Mouse (Mus musculus) kidney, embryonic 16.5 days (tissue): ENCODE results near the gene Isg15. TPM values are rescaled to one million over a fixed set of nuclear protein-coding genes. Genes with fewer than 3 reads are reported as not detected.

Source experiments
- ATAC-seq: fragments of 200-750 bp; cut with Nextera tagmentation; 2 replicates; pipeline ENCODE4 v1.8.0; 2017; ENCODE audit warnings: moderate TSS enrichment; ENCODE audit not compliant: low FRiP score, low TSS enrichment
- H3K27ac ChIP-seq: fragments of 300-500 bp; sonication (generic); 2 replicates; pipeline ENCODE4 v1.5.1; 2014; ENCODE audit warnings: low read length
- H3K27me3 ChIP-seq: fragments of 300-500 bp; sonication (generic); 2 replicates; pipeline ENCODE4 v1.6.1; 2014; ENCODE audit warnings: low read length, control low read depth, mixed read lengths; ENCODE audit not compliant: insufficient read depth
- H3K36me3 ChIP-seq: fragments of 300-500 bp; sonication (generic); 2 replicates; pipeline ENCODE4 v1.6.1; 2014; ENCODE audit warnings: low read length, control low read depth, mixed read lengths; ENCODE audit not compliant: insufficient read depth
- H3K4me1 ChIP-seq: fragments of 300-500 bp; sonication (generic); 2 replicates; pipeline ENCODE4 v1.6.1; 2014; ENCODE audit warnings: low read length, control low read depth, mixed read lengths; ENCODE audit not compliant: insufficient read depth
- H3K4me2 ChIP-seq: fragments of 300-500 bp; sonication (generic); replicated peaks from 2 replicates; pipeline ENCODE4 v1.6.1; 2014; ENCODE audit warnings: low read depth, low read length
- H3K4me3 ChIP-seq: fragments of 300-500 bp; sonication (generic); 2 replicates; pipeline ENCODE4 v1.5.1; 2014; ENCODE audit warnings: mild to moderate bottlenecking, low read length
- H3K9ac ChIP-seq: fragments of 300-500 bp; sonication (generic); replicated peaks from 2 replicates; pipeline ENCODE4 v1.6.1; 2014; ENCODE audit warnings: low read length
- H3K9me3 ChIP-seq: fragments of 300-500 bp; sonication (generic); 2 replicates; pipeline ENCODE4 v1.6.1; 2016; ENCODE audit warnings: low read length, control low read depth
- WGBS: fragments of 180-500 bp; shearing (Covaris S2); extraction: QIAGEN DNeasy Blood & Tissue Kit; methylation state at CpG from one replicate; pipeline ENCODE4 v1.1.7; 2014; 5-methylcytosine and 5-hydroxymethylcytosine counted together
- polyA plus RNA-seq: library from polyadenylated mRNA; unstranded; fragments of >200 nt; fragmentation: Nextera tagmentation; extraction: Ambion mirVana; gene quantifications from 2 replicates; pipeline ENCODE4 v1.2.1, GENCODE M21; 2015

Isg15 gene
- 2.2 and 2.8 TPM in 2 replicates for polyA plus RNA-seq

DNA sequence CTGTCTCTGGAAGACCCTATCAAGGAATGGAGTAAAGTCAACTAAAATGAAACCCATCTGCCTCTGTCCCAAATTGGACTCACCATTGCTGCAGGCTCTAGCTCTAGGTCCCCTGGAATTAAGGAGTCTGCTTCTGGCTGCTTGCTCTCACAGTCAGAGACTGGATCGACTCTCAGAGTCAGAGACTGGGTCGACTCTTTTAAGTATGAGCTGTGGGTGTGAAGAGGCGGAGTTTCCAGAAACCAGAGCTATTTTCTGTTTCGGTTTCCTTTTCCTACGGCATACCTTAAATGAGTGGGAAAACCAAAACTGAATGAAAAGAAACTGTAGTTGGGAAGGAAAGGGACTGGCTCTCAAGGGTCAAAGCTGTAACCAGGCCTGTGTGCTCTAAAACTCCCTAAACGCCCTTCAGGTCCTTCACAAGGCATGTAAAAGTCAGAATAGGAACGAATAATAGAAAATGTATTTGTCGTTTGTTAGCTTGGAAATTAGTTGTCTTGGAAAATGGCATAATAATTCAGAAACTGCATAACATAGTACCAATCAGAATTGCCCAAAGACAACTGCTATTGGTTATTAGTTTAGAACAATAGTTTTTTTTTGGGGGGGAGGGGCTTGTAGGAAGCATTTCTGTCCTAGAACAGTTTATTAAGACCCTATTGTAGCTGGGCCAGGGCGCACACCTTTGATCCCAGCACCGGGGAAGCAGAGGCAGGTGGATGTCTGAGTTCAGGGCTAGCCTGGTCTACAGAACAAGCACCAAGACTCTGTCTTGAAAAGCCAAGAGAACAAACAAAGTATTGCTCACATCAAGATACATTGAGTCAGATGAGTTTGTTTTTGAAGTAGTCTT lies at the start of gene Isg15:
Gene Isg15 (minus strand): TSS at position 196 of the 853 bp plus-strand sequence.
- Histone ChIP-seq H3K4me1 (peaks cover 27% of the 10 kb centered on the region), H3K4me2 (0 out of 2 replicates have a peak within 1 kb of the TSS, but pooled peaks have one; percentile 19), H3K4me3 (no peak within 1 kb of the TSS), H3K27me3 (peaks cover 9% of the 10 kb centered on the region; the same call in 1 of the 2 replicates), H3K9me3 (no peaks in the 10 kb centered on the region), H3K36me3 (no peaks in the 10 kb centered on the region), H3K27ac (no peak within 1 kb of the TSS; the same call in 1 of the 2 replicates), H3K9ac (no peak within 1 kb of the TSS)
- no peak for ATAC-seq
- WGBS = 57% methylated on average over 10 of the region's 10 CpGs

DNA sequence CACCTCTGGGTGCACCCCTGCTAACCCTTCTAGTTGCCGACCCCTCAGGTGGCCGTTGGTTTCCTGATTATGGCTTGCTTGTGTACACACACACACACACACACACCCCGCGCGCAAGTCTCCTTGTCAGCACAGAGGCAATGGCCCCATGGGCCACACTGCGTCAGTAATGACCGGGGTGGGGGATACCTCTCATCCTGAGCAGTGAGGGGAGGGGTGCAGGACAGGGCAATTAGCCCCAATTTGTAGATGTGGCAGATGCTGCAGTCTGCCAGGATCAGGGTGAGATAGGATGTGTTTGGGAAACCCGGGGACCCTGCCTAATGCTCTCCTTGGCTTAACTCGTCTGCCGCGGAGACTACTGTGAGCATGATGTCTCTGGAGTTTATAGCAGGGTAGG lies 48.9 kb upstream of the Isg15 start:
- H3K9me3 ChIP-seq = no peaks in the 10 kb centered on the region
- H3K9ac ChIP-seq = no peak overlapping the region
- peak; percentile 12; the same call in 1 of the 2 replicates for ATAC-seq
- no peak overlapping the region for H3K27ac ChIP-seq
- no peak overlapping the region for H3K4me2 ChIP-seq
- H3K27me3 ChIP-seq = peaks cover 15% of the 10 kb centered on the region
- H3K4me3 ChIP-seq = no peak overlapping the region
- 64% methylated on average over 11 of the region's 11 CpGs for WGBS
- peaks cover under 1% of the 10 kb centered on the region for H3K4me1 ChIP-seq
- peaks cover 46% of the 10 kb centered on the region for H3K36me3 ChIP-seq

DNA sequence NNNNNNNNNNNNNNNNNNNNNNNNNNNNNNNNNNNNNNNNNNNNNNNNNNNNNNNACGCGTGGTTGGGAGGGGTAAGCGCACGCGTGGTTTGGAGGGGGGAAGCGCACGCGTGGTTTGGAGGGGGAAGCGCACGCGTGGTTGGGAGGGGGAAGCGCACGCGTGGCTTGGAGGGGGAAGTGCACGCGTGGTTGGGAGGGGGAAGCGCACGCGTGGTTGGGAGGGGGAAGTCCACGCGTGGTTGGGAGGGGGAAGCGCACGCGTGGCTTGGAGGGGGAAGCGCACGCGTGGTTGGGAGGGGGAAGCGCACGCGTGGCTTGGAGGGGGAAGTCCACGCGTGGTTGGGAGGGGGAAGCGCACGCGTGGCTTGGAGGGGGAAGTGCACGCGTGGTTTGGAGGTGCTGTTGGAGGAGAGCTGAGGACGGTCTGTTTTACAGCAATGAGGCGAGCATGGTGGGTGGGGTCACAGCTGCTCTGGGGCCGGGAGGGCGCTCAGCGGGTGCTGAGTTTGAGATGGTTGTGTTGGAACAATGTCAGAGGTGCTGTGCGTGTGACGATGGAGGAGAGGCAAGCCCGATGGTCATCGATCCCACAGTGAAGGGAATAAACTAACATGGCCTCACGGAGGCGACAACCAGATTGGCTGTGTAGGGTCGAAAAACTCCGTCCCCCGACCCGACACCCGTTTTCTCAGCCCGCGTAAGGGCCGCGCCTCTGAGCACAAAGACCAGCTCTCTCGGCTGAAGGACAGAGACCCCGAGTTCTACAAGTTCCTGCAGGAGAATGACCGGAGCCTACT lies 36.2 kb upstream of the Isg15 start:
- Histone ChIP-seq H3K4me3 (peak overlapping the region; percentile 94), H3K9ac (peak overlapping the region; percentile 80), H3K4me2 (peak overlapping the region; percentile 93), H3K27me3 (no peaks in the 10 kb centered on the region), H3K9me3 (no peaks in the 10 kb centered on the region), H3K4me1 (peaks cover 17% of the 10 kb centered on the region), H3K27ac (no peak overlapping the region; the same call in 1 of the 2 replicates), H3K36me3 (peaks cover 52% of the 10 kb centered on the region)
- WGBS = 26% methylated on average over 53 of the region's 60 CpGs
- ATAC-seq = no peak

DNA sequence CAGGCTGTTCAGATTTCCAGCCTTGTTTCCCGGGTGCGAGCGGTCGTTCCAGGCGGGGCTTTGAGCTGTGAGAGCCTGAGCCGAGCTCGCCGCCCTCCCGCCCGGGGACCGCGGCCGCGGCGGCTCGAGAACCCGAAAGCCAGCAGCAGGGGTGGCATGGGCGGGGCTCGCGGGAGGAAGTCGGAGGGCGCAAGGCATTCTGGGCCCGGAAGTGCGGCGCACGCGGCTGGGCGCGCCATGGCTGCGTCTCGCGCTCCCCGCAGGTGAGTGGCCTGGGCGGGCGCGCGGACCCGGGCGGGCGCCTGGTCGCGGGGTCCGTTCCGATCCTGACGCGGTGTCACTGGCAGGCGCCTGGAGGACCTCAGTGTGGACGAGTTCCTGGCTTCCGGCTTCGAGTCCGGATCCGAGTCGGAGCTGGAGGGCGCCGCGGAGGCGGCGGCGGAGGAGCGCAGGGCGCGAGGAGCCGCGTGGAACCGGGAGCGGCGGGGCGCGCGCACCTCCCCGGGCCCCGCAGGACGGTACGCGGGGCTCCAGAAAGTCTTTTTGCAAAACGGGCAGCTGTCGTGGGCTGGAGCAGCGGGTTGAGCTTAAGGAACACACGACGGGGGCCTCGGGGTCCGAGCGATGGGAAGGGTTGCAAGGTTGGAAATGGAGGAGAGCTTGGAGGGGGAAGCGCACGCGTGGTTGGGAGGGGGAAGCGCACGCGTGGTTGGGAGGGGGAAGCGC lies 35.4 kb upstream of the Isg15 start, which contains the start of gene Noc2l:
Gene Noc2l (plus strand): TSS at position 203 of the 726 bp plus-strand sequence.
- peak within 1 kb of the TSS; percentile 80 for H3K9ac ChIP-seq
- H3K36me3 ChIP-seq = peaks cover 52% of the 10 kb centered on the region
- H3K4me1 ChIP-seq = peaks cover 17% of the 10 kb centered on the region
- ATAC-seq = peak; percentile 88
- H3K4me3 ChIP-seq = peak within 1 kb of the TSS; percentile 94
- peak within 1 kb of the TSS; percentile 94 for H3K27ac ChIP-seq
- H3K27me3 ChIP-seq = no peaks in the 10 kb centered on the region
- peak within 1 kb of the TSS; percentile 93 for H3K4me2 ChIP-seq
- H3K9me3 ChIP-seq = no peaks in the 10 kb centered on the region
- under 1% methylated on average over 87 of the region's 90 CpGs for WGBS

DNA sequence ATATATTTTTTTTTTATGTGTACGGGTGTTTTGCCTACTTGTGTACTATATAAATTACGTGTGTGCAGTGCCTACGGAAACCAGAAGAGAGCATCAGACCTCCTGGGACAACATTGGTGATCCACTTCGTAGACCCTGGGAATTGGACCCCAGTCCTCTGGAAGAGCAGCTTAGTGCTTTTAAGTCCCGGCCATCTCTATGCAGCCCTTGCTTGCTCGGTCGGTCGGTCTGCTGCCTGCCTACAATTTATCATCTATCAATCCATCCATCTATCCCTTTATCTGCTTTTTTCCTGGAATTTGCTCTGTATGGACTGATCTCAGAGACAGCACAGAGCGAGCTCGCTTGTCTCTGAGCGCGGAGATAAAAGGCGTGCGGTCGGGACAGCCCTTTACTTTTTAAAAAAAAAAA lies 34.7 kb upstream of the Isg15 start:
- Histone ChIP-seq H3K4me3 (peak overlapping the region; percentile 94), H3K4me2 (peak overlapping the region; percentile 93), H3K9me3 (no peaks in the 10 kb centered on the region), H3K27ac (peak overlapping the region; percentile 71), H3K27me3 (no peaks in the 10 kb centered on the region), H3K4me1 (peaks cover 17% of the 10 kb centered on the region), H3K36me3 (peaks cover 52% of the 10 kb centered on the region), H3K9ac (peak overlapping the region; percentile 80)
- peak; percentile 42; the same call in 1 of the 2 replicates for ATAC-seq
- WGBS = under 1% methylated on average over 15 of the region's 15 CpGs

DNA sequence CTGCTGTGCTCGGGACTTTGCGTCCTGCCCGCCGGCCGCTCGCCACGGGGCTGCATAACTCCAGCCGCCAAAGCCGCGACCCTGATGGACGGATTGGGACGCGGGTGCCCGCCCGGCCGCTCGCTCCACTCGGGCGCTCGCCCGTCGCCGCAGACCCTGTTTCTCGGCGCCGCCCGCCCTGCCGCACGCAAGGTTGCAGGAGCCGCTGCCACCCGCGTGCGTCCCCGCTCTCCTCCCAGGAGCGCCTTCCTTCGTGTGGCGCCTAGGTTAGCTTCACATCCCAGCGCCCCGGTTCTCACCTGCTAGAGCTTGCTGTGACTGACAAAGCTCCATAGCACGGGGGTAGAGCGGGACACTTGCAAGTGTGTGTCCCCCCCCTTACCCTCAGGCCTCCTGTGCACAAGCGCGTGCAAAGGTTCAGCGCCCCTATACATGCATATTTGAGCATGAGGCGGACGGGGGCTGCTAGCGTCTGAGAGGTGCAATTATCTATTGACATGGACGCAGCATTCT lies 34.1 kb upstream of the Isg15 start, which contains the start of gene Plekhn1:
Gene Plekhn1 (minus strand): TSS at position 157 of the 513 bp plus-strand sequence.
- Histone ChIP-seq H3K4me3 (peak within 1 kb of the TSS; percentile 94), H3K4me2 (peak within 1 kb of the TSS; percentile 93), H3K9ac (peak within 1 kb of the TSS; percentile 80), H3K36me3 (peaks cover 52% of the 10 kb centered on the region), H3K27me3 (no peaks in the 10 kb centered on the region), H3K9me3 (no peaks in the 10 kb centered on the region), H3K27ac (peak within 1 kb of the TSS; percentile 77), H3K4me1 (peaks cover 17% of the 10 kb centered on the region)
- ATAC-seq = peak; percentile 31
- under 1% methylated on average over 44 of the region's 48 CpGs for WGBS

DNA sequence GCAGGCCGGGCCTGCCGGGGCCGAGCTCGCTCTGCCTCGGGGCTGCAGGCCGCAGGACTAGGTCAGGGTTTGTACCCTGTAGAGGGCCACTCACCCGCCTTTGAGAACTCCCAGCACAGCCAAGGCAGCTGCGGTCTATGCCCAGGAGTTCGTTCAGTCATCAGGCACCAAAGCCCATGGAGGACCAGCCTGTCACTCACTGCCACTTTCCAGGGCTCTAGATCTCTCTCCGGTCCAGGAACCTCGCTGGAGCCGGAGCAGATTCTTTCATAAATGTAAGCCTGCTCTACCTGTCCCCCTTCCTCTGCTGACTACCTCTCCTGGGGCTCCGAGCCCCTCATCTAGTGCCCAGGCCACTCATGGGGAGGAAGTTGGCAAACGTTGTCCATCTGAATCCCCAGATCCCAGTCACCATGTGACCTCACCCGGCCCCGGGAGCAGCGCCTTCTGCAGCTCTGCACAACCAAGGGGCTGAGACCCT lies 33.4 kb upstream of the Isg15 start:
- Histone ChIP-seq H3K4me3 (peak overlapping the region; percentile 94), H3K4me2 (peak overlapping the region; percentile 93), H3K9me3 (no peaks in the 10 kb centered on the region), H3K27me3 (no peaks in the 10 kb centered on the region), H3K36me3 (peaks cover 52% of the 10 kb centered on the region), H3K4me1 (peaks cover 17% of the 10 kb centered on the region), H3K27ac (peak overlapping the region; percentile 31; the same call in 1 of the 2 replicates), H3K9ac (peak overlapping the region; percentile 80)
- WGBS = 2% methylated on average over 17 of the region's 17 CpGs
- ATAC-seq = peak; percentile 30; the same call in 1 of the 2 replicates

DNA sequence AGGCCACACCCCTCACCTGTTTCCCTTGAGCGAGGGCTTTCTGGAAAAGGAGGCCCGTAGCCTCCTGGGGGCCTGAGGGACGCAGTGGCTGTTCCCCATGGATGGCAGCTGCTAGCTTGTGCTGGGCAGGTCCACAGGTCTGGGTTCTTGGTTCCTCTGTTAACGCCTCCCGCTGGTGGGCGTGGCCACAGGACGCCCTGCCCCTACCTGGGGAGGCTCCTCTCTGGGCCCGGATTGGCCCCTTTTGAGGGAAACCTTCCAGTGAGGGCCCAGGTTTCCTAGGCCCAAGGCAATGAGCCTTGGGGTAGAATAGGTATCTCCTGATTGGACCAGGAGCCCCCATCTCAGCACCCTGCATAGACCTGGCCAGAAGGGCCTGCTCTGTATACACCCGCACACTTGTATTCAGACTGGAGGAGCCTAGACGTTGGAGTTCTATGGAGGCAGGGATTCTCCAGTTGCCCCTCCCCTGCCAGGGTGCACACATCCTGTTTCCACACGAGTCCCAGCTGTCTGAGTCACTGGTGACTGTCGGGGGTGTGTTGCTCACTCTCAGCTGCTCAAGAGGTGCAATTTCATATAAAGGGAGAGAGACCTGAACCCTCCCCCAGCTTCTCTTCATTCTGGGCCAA lies 27.9 kb upstream of the Isg15 start:
- Histone ChIP-seq H3K9me3 (no peaks in the 10 kb centered on the region), H3K36me3 (peaks cover 39% of the 10 kb centered on the region), H3K27ac (no peak overlapping the region), H3K9ac (no peak overlapping the region), H3K4me2 (peak overlapping the region; percentile 7), H3K4me3 (no peak overlapping the region), H3K4me1 (peaks cover 7% of the 10 kb centered on the region), H3K27me3 (no peaks in the 10 kb centered on the region)
- WGBS = 26% methylated on average over 12 of the region's 12 CpGs
- peak; percentile 62 for ATAC-seq
